Mouse (Mus musculus) urinary bladder, postnatal 25 days (tissue): ENCODE measurements around the gene Olfr1208.

Experiments used
- DNase-seq: peaks from one replicate; pipeline ENCODE4 v3.0.0; 2022; ENCODE audit warnings: low spot score

Olfr1208 gene

DNA sequence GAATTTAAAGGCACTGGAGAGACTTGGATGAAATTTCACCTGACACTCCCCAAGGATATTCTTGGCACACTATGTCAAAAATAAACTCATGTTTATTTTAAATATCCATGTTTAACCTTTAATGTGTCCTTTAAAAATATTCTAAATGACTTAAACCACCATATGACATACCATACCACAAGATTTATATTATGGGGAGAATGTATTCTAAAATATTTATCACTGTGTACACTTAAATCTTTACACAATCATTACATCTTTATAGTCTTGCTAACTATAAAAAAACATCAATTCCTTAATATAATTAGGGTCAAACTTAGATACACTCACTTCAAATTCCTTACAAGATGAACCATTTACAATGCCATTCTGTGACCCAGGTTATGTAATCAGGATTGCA, at the start of gene Olfr1208:
TSS of gene Olfr1208 (minus strand) at position 101 of the 400 bp plus-strand sequence.
- DNase-seq, result no peak

DNA sequence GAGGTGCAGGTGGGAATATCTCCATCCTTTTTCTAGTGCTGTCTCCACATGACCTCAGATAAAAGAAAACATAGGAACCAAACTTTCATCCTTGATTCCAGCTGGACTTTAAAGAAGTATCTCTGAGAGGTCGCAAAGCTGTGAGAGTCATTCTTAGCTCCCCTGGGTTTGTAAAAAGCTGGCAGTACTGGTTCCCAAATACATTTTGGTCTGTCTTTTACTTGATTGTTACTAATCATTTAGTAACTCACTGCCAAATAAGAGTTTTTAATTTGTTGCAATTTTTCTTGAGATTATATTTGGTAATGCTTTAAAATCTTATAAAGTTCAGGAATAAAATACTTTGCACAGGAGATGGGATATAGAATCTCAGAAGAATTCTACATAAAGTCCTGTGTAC, 35.9 kb upstream of the Olfr1208 start, which contains the start of gene Olfr1211:
TSS of gene Olfr1211 (minus strand) at position 101 of the 400 bp plus-strand sequence.
- DNase-seq, result no peak

DNA sequence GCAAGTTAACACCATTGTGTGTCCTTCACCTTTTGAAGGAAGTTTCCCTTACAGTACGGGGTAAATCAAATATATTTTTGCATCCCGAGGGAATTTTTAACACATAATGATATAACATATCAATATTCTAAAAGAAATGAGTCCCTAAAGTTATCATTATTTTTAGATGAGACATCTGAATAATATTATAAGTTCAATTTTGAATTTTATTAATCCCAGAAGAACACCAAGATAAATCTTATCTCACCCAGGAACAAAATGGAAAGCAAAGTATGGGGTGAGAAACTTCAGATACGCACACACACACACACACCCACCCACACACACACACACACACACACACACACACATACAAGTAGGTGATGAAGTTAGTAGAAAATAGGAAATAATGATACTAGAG, 12.9 kb upstream of the Olfr1208 start, which contains the start of gene Olfr1209:
TSS of gene Olfr1209 (minus strand) at position 101 of the 400 bp plus-strand sequence.
- DNase-seq, result no peak

DNA sequence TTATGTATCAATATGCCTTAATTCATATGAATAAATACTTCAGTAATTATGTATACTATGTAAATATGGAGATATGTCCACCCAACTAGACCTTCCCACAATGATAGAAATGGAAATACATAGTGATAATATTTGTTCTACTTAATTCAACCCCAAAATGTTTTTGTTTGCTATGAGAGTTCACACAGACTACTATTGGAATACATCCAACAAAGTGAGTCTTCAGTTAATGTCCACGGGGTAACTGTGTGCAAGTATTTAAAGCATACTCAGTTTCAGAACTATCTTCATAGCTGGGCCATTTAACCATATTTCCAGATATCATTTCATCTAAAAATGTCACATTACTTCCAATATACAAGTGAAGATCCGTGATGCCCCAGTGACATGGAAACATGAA, 39.2 kb downstream of the Olfr1208 start, which contains the start of gene Olfr1206:
TSS of gene Olfr1206 (plus strand) at position 301 of the 400 bp plus-strand sequence.
- DNase-seq, result no peak

DNA sequence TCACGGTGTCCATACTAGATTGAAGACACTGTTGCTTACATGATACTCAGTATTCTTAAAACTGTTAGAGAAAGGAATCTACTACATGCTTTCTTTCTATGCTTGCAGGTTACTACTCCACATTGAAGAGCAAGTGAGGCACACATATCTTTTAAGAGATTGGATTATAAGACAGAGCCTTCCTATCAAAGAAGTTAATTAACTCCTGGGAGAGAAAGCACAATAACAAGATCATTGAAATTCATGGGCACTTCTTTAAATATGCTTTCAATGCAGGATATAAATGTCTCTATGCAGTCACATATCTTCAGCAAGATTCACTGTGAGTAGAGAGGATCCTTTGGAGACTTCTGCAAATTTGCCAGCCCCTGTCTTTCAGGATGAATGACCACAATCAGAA, 53.1 kb downstream of the Olfr1208 start, which contains the start of gene Olfr1204:
TSS of gene Olfr1204 (plus strand) at position 301 of the 400 bp plus-strand sequence.
- no peak for DNase-seq
